Mouse (Mus musculus): Measurements from ENCODE around the gene Psip1.
"Not testable (repeated sequence)": the region's sequence is repeated elsewhere in the genome, so short reads cannot be mapped to it uniquely, and the experiment has no call there.

Gene Psip1

GRCm38 (mm10) chr4:83501037-83501430 lies 14.8 kb upstream of the Psip1 start:
- no peak for DNase-seq (ENCODE audit: low spot score in 2 of 2)

GRCm38 (mm10) chr4:83500154-83501036 lies 14.1 kb upstream of the Psip1 start:
- DNase-seq (ENCODE audit: low spot score in 2 of 2): peak in 1 of 2 experiments; percentile 38

- DNase-seq (ENCODE audit: low spot score in 2 of 2): not testable (repeated sequence)
Observed at GRCm38 (mm10) chr4:83497013-83497412, 10.8 kb upstream of the Psip1 start.

- DNase-seq (ENCODE audit: low spot score in 2 of 2): no peak
Observed at GRCm38 (mm10) chr4:83493112-83493511, 6.9 kb upstream of the Psip1 start.

- no peak for DNase-seq (ENCODE audit: low spot score in 2 of 2)
Observed at GRCm38 (mm10) chr4:83489121-83489520, 2.9 kb upstream of the Psip1 start.

- DNase-seq (ENCODE audit: low spot score in 2 of 2): peak; percentile 83 to 85
Observed at GRCm38 (mm10) chr4:83485735-83486116, 533 bp downstream of the Psip1 start.

- no peak for DNase-seq (ENCODE audit: low spot score in 2 of 2)
Observed at GRCm38 (mm10) chr4:83485250-83485649, 1.0 kb downstream of the Psip1 start.

GRCm38 (mm10) chr4:83468208-83468607 lies 18.1 kb downstream of the Psip1 start:
- DNase-seq (ENCODE audit: low spot score in 2 of 2): no peak

GRCm38 (mm10) chr4:83467615-83468014 lies 18.6 kb downstream of the Psip1 start:
- no peak for DNase-seq (ENCODE audit: low spot score in 2 of 2)

- DNase-seq (ENCODE audit: low spot score in 2 of 2): no peak
Observed at GRCm38 (mm10) chr4:83464827-83465226, 21.4 kb downstream of the Psip1 start.

- DNase-seq (ENCODE audit: low spot score in 2 of 2): no peak
Observed at GRCm38 (mm10) chr4:83460106-83460505, 26.2 kb downstream of the Psip1 start.

- DNase-seq (ENCODE audit: low spot score in 2 of 2): no peak
Observed at GRCm38 (mm10) chr4:83450785-83451184, 35.5 kb downstream of the Psip1 start.

GRCm38 (mm10) chr4:83441050-83441449 lies 45.2 kb downstream of the Psip1 start:
- DNase-seq (ENCODE audit: low spot score in 2 of 2): no peak

- DNase-seq (ENCODE audit: low spot score in 2 of 2): no peak
Observed at GRCm38 (mm10) chr4:83439045-83439444, 47.2 kb downstream of the Psip1 start.

- no peak for DNase-seq (ENCODE audit: low spot score in 2 of 2)
Observed at GRCm38 (mm10) chr4:83438116-83438515, 48.1 kb downstream of the Psip1 start.

GRCm38 (mm10) chr4:83436375-83436774 lies 49.9 kb downstream of the Psip1 start:
- no peak for DNase-seq (ENCODE audit: low spot score in 2 of 2)

GRCm38 (mm10) chr4:83432901-83433300 lies 53.4 kb downstream of the Psip1 start:
- no peak for DNase-seq (ENCODE audit: low spot score in 2 of 2)

- DNase-seq (ENCODE audit: low spot score in 2 of 2): peak in 1 of 2 experiments; percentile 30
Observed at GRCm38 (mm10) chr4:83431950-83432349, 54.3 kb downstream of the Psip1 start.

- DNase-seq (ENCODE audit: low spot score in 2 of 2): no peak
Observed at GRCm38 (mm10) chr4:83428845-83429244, 57.4 kb downstream of the Psip1 start.

- no peak for DNase-seq (ENCODE audit: low spot score in 2 of 2)
Observed at GRCm38 (mm10) chr4:83427696-83428095, 58.6 kb downstream of the Psip1 start.

- DNase-seq (ENCODE audit: low spot score in 2 of 2): no peak
Observed at GRCm38 (mm10) chr4:83427141-83427540, 59.1 kb downstream of the Psip1 start.

- DNase-seq (ENCODE audit: low spot score in 2 of 2): no peak
Observed at GRCm38 (mm10) chr4:83425119-83425518, 61.1 kb downstream of the Psip1 start.

GRCm38 (mm10) chr4:83423641-83424040 lies 62.6 kb downstream of the Psip1 start:
- no peak for DNase-seq (ENCODE audit: low spot score in 2 of 2)

GRCm38 (mm10) chr4:83418781-83419180 lies 67.5 kb downstream of the Psip1 start:
- DNase-seq (ENCODE audit: low spot score in 2 of 2): no peak
